In the genomic region with DNA sequence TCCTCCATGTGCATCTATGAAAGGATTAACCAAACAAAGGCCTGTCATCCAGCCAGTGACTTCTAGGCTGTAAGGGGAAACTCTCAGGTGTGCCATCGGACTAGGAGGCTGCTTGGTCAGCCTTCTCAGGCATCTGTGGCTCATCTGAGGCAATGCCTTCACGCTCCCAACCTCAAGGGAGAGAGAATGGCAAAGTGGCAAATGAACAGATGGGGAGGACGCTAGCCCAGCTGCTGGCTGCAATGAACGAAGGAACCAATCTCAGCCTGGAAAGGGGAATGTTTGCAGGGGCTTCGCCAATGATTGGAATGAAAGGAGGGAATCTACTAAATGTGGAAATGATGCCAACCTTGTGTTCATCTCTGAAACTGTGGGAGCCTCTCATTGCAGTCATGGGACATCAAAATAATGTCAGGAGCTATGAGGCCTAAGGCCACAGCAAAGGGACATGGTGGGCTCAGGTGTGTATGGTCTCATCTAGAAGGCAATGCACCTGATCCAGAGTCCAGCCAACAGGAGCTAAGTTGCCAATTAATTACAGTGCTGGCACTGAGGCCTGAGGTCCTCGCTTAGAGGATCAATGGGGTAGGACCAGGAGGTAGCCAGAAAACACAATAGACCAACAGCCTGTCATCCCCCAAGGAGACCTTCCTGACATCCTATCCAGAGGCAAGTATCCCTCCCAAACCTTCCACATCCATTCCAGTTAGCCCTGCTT, we compare ENCODE assay signal across 10 mouse cellular contexts.
"Had no signal": no experiment of that assay in that cellular context is flagged by ENCODE, and none has a peak within 500 bp of the region (broad histone marks: within the 10 kb centered on the region; RNA-seq: fewer than 3 reads in every experiment).

No protein-coding gene starts in this region.

- DNase-seq: kidney, adult 2 months; kidney, postnatal 25 days; layer of hippocampus, adult 9-11 months; liver, postnatal 0 days; lung, postnatal 10 days; lung, postnatal 36 days; retina, postnatal 1 day; right cerebral cortex, postnatal 25 days; spleen, adult 18-20 months; thymus, postnatal 25 days had no signal
